Mouse (Mus musculus) megakaryocyte, adult 5-6 weeks (primary cell): ENCODE results near the gene Rwdd1. TPM values are rescaled to one million over a fixed set of nuclear protein-coding genes. Genes with fewer than 3 reads are reported as not detected.
"Not testable (repeated sequence)": the region's sequence is repeated elsewhere in the genome, so short reads cannot be mapped to it uniquely, and the experiment has no call there.

Experiments
- ATAC-seq: 2 replicates; pipeline ENCODE4 v1.8.0; 2016; ENCODE audit warnings: mild to moderate bottlenecking, inconsistent platforms; ENCODE audit not compliant: poor library complexity, severe bottlenecking
- total RNA-seq, 2 experiments: library from RNA; stranded (forward) in 1 of 2; stranded (reverse) in 1 of 2; fragments of 153-499, 151-499 nt in 1 of 2; fragments of 221-1000, 200-1000 nt in 1 of 2; gene quantifications; 2 replicates each; pipeline versions ENCODE4 v1.2.3 to v1.2.4; 2015 to 2017

Gene Rwdd1
- 150 and 163 TPM in 2 replicates for total RNA-seq (2015)
- total RNA-seq (2017) = 174 and 188 TPM in 2 replicates

DNA sequence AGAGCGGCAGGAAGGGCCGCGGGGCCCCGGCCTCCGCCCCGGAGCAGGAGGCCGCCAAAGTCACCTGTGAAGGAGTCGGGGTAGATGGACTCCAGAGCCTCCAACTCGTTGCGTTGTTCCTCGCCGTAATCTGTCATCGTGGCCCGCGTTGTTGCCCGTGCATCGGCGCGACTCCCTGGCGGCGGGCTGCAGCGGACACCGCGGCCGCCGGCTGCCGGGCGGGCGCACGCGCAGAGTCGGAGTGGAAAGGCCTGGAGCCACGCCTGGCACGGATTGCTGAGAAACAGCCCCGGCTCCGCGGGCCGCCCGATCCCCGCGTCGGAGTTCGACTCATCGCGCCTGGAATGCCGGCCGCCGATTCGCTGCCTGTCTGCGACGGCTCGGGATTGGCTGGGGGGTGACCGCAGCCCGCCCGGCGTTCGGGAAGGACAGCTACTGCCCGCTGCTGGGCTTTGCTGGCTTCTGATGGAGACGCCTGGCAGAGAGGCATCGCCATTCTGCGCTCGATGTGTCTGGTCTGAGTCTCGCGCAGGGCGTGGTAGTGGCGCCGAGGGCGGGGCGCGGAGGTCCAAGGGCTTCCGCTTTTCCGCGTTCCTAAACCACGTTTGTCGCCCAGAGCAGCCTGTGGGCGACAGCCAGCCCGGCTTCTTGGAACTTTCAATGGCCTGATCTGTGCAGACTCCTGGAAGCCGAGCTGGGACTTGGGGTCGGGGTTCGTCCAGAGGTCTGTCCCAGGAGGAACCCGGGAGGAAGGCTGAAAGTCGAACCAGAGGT, at the start of gene Rwdd1:
Rwdd1 (minus strand) TSS at position 323 of the 774 bp plus-strand sequence.
- peak; percentile 93 for ATAC-seq

DNA sequence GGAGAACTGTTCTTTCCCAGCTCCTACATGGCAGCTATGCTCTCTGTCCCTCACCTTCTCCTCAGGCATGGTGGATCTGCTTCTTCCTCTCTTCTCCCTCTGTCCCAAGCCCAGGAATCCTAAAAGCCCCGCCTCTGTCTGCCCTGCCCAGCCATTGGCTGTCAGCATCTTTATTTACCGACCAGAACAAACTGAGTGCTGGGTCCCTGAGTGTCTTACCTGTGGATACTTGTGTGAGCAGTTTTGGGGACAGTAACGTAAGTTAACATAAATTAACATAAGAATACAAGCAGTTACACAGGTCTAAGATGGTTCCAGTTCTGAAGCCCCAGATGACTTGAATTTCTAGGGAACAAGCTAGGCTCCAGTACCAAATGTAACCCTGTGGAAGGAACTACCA, 47.2 kb upstream of the Rwdd1 start:
- no peak for ATAC-seq

DNA sequence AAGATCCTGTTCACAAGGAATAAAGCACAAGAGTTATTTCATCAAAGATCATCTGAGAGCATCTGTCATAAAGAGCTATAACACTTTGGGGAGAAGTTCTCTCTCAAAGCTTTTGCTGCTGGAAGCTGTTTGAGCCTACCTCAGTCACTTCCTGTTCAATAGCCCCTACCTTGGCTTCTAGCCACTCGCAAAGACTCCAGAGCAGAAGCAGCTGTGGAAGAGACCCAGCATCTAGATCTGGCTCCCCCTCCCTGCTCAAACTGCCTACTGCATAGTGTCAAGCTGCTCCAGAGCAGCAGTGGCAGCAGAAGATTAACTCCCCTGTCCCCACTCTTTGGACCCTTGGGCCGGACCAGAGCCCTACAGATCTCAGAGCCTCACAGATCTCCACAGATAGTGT, 34.6 kb upstream of the Rwdd1 start:
- ATAC-seq = no peak

DNA sequence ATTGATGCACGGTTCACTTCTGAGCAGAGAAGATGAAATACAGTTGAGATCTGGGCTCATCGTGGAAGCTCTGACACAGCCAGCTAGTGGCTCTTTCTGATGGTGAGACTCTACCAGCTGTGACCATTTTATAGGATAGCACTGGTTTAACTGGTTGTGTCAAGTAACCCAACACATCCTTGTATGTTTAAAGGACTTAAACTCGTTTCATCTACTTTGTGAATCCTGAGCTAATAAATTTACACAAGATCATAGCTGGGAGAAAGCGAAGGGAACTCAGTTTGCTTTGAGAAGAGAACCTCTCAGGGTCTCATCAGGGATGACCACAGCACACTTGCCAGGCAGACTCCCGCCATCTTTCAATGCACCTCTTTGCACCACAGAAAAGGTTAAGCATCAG, 24.8 kb upstream of the Rwdd1 start, which contains the start of gene Calhm4:
Calhm4 (minus strand) TSS at position 101 of the 400 bp plus-strand sequence.
- no peak for ATAC-seq

DNA sequence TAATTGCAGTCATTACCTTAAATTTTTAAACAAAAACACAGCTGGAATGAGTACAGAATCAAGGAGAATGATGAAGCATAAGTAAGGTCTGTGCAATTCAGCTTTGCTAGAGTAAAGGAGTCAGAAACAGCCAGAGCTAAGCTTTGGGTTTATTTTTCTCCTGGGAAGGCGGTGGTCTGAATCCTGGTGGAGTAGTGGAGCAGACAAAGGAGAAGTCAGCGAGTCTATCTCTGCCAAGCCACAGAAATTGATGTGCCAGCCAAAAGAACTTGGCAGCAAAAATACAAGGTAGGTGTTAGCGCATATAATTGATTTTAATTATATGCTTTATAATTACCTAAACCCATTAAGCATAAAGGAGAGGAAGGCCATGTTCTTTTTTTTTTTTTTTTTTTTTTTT, 18.0 kb upstream of the Rwdd1 start, which contains the start of gene Trappc3l:
Trappc3l (plus strand) TSS at position 197 of the 400 bp plus-strand sequence.
- no peak for ATAC-seq

DNA sequence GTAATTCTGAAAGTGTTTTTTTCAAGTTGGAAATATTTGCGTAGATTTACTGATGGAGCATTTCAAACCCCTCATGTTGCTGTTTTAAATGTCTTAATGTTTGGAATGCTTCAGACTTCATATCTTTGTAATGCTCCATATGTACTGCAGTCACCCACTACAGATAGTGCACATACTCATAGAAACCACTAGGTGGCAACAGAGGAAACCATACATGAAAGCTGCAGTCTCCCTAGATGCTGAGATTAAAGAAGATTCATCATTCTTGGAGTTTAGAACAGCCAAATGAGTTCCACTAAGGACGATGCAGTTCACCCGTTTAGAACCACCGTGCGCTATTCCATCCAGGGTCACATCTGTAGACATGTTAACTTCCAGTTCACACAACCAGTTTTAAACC, 17.2 kb upstream of the Rwdd1 start:
- peak; percentile 86 for ATAC-seq

DNA sequence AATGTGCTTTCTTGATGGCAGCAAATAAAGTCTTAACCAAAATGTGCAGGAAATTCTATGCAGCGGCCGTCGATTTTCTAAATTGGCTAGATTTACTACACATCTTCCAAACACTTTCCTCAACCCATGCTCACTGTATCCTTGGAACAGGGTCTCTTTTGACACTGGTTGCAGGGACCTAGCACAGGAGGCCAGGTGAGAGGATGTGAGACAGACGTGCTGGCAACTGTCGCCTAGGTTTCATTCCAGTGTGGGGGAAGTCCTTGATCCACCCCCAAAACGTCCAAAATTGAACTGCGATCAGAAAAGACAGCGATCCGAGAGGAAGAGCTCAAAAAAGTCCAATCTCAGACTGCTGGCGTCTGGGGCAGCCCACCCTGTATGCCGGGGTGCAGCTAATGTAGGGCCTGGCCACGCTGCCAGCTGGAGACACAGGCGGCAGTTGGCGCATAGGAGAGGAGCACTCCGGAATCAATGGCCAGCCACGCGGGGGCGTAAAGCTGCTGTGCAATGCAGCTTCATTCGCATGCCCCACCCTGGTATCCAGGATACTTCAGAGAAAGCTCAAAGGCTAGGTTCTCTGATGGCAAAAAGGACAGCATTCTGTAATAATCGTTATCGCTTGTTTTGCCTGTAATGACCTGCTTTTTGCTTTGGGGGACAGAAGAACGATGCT, 14.3 kb upstream of the Rwdd1 start:
- peak; percentile 82 for ATAC-seq

DNA sequence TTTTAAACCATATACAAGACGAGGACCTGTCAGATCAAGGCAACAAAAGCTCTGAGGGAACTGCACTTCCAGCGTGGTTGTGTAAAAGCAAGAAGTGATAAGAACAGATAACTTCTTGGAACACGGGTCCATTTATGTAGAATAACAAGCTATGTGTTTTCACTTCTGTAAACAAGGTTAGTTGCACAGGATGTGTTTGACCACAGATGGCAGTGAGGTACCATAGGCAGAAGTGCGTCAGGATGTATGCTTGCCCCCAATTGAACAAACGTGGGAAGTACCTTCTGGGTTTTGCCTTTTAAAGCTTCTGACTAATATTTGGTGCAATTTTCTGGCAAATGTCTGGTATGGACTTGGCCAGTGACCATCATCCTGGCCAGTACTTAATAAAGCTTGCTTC, 10.9 kb upstream of the Rwdd1 start:
- peak; percentile 69 for ATAC-seq

DNA sequence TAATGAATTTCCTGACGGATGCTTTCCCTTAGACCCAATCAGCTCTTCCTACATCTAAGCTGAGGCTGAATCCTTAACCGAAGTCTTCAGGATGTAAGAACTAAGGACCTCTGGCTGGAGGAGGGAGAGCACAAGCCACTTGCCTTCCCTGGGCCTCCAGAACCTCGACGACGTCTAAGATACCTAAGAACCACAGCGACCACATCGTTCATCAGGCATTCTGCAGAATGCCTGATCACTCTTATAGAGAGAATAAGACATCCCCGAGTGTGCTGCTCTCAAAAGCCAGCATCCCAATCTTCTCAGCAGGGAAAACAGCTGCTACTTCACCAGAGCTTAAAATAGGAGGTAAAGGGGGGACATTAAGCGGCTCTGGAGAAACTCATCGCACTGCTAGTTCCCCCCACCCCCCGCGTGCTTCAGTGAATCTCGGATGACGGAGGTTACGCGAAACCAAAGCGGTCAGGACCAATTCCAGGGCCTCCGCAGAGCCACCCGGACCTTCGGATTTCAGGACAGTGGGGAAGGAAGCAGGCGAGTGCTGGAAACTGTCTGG, 600 bp downstream of the Rwdd1 start:
- peak; percentile 11; the same call in 1 of the 2 replicates for ATAC-seq

DNA sequence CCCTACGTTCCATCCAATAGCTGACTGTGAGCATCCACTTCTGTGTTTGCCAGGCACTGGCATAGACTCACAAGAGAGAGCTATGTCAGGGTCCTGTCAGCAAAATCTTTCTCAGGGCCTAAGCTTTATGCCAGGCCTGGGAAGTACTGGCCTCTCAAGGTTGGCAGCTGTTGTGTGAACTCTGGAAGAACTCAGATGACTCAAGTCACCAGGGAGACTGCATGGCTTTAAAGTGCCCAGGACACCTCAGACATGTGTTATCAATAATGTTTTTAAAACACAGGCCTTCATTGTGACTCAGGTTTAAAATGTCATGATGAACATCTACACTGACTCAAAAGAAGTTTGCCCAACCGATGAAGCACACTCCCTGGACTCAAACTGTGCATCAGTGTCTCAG, 6.2 kb downstream of the Rwdd1 start:
- ATAC-seq = no peak

DNA sequence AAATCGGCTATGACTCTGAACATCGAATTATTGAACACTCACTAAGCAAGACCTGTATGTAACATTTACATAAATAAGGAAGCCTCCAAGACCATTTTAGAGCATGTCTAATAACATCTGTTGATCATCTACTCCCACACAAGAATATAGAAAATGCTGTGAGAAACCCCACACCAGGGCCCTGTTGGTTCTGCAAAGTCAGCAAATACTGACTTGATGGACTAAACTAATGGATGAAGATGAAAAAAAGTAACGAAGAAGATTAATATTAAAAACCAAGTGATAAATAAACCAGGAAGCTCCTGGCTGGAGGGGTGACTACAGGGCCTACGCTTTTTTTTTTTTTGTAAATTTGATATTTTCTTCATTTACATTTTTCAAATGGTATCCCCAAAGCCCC, 6.8 kb downstream of the Rwdd1 start:
- no peak for ATAC-seq

DNA sequence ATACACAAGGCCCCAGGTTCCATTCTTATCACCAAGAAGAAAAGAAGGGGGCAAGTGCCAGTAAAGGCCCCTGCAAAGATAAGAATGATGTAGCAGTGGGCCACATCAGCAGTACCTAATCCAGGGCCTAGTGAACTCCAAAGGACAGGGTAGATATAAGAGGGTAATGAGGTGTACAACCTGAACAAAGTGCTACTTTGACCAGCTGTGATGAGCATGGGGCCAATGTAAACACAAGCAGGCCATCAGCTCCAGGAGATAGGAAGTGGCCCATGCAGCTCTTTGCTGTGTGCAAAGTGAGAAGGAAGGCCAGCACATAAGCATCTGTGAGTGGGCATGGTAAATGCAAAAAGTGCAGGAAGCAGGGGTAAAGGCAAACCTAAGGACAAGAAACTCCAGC, 21.0 kb downstream of the Rwdd1 start:
- no peak for ATAC-seq

DNA sequence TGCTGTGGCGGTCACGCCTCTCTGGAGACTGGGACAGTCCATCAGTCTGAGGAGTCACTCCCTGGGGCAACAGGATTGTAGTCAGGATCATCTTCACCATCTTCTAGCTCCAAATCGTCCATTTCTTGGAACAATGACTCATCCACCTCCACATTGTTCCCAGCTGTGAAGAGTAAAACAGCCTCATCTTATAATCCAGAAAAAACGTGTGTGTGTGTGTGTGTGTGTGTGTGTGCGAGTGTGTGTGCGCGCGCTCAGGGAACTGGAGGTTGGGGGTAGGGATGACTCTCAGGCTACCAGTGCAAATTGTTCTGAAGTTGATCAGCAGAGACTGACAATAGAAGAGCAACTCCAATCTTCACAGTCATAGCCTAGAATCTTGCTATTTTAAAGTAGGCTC, 22.7 kb downstream of the Rwdd1 start:
- not testable (repeated sequence) for ATAC-seq

DNA sequence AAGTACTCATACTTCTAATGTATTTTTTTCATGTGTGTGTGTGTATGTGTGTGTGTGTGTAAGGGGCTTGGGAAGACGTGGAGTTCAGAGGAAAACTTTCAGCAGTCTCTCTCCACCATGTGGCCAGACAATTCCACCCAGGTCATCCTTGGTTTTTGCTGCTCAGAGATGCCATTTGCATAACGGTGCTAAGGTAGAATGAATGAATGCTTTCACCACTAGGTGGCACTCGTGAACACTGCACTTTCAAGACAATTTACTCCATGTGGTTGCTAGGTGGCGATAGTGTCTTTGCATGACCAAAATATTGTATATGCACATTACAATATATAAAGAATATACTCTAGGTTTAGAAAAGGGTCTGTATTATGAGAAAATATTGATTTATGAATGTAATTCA, 32.7 kb downstream of the Rwdd1 start:
- peak; percentile 100 for ATAC-seq

DNA sequence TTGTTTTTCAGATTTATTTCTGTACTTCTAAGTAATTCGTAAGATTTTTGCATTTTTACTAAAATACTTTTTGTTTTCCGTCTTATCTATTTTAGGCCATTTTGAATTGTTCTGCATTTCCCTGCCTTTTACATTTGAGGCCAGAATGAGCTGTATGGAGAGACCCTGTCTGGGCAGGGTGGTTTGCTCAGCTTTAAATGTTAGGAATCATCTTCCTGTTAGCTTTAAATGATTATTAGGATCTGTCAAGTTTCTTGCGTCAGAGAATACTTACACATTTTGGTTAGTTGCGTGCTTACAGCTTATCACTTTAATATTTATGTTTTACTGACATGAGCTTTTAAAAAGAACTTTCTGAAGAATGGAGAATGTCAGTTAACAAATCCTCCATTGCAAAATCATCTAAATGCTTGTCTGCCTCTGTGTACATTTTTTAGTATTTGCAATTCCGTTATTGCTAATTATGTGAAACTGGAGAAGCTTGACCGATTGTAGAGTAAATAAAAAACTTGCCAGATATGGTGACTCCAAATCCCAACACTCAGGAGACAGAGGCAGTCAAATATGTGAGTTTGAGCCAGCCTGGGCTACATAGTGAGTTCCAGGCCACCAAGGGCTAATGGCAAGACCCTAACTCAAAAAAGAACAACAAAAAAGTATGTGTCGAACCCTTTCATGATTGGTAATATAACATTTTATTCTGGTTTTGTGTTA, 44.5 kb downstream of the Rwdd1 start:
- no peak for ATAC-seq

DNA sequence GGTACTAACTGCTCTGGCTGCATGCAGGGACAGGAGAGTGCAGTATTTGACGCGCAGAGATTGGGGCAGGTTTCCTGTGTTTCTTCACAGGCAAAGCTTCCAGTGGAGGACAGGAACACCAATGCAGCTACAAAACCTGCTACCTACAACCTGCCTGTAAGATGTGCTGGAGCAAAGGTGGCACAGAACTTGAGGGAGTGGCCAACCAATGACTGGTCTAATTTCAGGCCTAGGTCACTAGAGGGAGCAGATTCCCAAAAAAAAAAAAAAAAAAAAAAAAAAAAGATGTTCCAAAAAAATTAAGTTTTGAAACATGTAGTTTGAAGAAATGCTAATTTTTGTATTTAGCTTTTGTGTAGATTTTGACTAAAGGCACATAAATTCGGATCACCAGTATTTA, 66.9 kb downstream of the Rwdd1 start:
- ATAC-seq = no peak

DNA sequence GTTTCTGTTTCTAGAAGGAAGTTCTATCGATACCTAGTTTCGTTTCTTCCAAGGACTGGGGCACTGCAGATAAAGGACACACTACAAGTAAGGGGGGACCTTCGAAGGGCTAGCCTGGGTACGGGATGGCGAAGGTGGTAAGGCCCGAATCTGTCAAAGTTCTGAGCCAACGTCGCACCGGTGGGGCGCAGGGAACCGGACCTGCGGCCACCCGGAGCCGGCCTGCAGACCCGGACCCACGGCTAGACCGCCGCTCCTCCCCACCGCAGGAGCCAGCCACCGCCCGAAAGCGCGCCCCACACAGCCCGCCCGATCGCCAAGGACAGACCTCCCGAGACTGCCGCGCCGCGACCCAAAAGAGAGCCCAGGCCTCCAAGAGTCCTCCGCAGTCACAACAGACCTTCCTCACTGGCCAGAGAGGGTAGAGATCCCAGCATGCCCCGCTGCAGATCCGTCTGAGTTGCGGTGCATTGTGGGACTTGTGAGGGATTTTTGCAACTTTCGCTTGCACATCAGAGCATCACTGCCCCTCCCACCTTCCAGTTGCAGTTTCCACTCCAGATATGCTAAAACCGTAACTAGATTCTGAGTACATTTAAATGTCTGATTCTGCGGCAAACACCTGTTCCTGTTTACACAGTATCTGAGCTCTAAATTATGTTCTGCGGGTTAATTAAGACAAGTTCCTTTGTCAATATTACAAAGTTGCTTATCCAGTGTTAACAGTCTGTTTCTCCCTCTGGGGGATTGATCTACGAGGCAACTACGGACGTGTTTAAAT, 68.4 kb downstream of the Rwdd1 start, which contains the start of gene Zup1:
Zup1 (minus strand) TSS at position 467 of the 781 bp plus-strand sequence.
- peak; percentile 99 for ATAC-seq
